Mouse (Mus musculus) heart, adult 2 months (tissue): Measurements from ENCODE around the gene Fntb.
"Not testable (repeated sequence)": the region's sequence is repeated elsewhere in the genome, so short reads cannot be mapped to it uniquely, and the experiment has no call there.

Experiments
- CTCF ChIP-seq: fragments of 200-600 bp; IDR thresholded peaks from 2 replicates; pipeline ENCODE4 v1.8.1; 2022; ENCODE audit warnings: antibody characterized with exemption, mild to moderate bottlenecking, moderate library complexity
- POLR2A ChIP-seq: fragments of 200-500 bp; IDR thresholded peaks from 2 replicates; pipeline ENCODE4 v1.6.1; 2011; ENCODE audit warnings: mild to moderate bottlenecking, low read depth, low read length, control low read depth; ENCODE audit not compliant: insufficient read depth

DNA sequence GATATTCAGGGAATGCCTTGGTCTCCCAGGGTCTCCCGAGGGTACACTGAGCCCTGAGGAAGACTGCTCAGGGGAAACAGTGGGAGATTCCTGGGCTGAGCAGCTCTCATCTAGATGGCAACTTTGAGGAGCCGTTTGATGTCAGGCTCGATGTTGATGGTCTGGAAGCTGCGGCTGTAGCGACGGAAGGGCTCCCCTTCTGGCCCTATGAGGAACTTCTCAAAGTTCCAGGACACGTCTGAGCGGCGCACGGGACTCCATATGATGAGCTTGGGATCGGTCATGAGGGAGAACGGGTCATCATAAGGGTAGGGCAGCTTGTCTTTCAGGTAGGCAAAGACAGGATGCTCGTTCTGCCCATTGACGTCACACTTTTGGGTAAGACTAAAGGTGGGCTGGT, 27.2 kb downstream of the Fntb start:
- TF ChIP-seq CTCF, POLR2A: not testable (repeated sequence)
